Mouse (Mus musculus): ENCODE results near the gene Enpp6. TPM values are rescaled to one million over a fixed set of nuclear protein-coding genes. Genes with fewer than 3 reads are reported as not detected.
A peak's percentile ranks its signal among the peaks of the same experiment; 100 is the strongest.

Gene Enpp6
- total RNA-seq (2015) (not detected in 2 replicates), total RNA-seq (2017) (0.20 TPM in 1 of 2 replicates, not detected in the other)

DNA sequence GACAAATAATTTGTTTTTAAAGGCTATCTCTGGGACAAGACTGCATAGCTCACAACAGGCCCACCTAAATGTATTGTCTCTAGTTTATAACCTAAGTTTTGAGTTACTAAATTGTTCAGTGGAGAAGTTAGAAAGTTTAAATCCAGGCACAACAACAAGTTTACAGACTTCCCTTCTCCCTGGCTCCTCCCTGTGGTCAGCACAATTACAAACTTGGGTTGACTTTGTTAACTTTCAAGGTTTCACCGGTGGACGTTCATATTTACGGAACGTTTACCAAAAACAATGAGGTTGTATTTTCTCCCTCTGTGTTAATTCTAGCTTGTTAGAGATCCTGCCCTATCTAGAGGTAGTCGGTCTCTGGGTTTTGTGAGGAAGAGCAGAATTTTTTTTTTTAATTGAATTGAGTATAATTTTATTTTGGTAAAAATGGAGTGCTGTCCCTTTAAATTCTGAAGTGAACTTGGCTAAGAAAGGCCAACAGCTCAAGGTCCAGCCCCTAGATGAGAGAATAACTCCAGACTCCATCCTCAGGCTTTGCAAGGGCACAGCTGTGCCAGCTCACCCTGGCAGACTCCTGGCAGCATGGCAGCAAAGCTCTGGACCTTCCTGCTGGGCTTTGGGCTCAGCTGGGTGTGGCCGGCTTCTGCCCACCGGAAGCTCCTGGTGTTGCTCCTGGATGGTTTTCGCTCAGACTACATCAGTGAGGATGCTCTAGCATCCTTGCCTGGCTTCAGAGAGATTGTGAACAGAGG lies at the start of gene Enpp6:
TSS of gene Enpp6 (plus strand) at position 502 of the 755 bp plus-strand sequence.
- no peak for ATAC-seq (ENCODE audit: poor library complexity, severe bottlenecking)

GRCm38 (mm10) chr8:46938218-46938617 lies 48.5 kb upstream of the Enpp6 start:
- ATAC-seq (ENCODE audit: poor library complexity, severe bottlenecking), result no peak

- ATAC-seq (ENCODE audit: poor library complexity, severe bottlenecking), result peak; percentile 97
Measured at GRCm38 (mm10) chr8:46941295-46941694, 45.4 kb upstream of the Enpp6 start.

DNA sequence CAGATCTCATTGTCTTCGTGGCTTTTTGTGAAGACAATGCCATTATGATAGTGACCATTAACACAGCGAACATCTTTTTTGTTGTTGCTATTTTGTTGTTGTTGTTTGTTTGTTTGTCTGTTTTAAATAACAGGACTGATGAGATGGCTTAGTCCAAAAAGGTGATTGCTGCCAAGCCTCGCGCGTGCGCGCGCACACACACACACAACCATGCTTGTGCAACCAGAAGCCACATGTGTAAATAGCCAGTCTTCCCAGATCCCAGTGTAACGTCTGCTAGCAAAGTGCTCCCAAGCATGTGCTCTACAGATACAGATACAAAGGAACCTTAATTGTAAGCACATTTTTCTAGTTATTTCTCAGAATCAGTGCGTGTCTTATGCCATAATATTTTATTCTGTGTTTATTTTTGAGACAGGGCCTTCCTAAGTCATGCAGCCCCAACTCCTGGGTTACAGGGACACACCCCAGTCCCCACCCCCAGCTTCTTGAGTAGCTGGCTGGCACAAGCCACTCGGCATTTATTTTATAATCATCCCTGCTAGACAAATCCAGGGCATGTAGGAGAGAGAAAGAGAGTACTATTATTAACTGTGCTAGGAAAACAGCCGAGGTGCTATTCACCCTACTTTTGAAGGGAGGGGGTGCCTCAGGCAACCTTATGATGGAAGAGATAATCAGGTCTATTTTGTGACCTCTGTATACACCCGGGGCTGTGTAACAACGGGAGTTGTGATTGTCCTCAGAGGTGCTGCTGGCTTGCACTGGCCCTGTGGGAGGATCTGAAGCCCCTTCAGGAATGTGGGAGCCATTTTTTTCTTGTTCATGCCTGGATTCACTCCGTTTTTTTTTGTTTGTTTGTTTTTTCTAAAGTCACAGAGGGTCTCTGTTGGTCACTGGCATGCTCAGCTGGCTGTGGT lies 44.7 kb upstream of the Enpp6 start:
- no peak for ATAC-seq (ENCODE audit: poor library complexity, severe bottlenecking)

DNA sequence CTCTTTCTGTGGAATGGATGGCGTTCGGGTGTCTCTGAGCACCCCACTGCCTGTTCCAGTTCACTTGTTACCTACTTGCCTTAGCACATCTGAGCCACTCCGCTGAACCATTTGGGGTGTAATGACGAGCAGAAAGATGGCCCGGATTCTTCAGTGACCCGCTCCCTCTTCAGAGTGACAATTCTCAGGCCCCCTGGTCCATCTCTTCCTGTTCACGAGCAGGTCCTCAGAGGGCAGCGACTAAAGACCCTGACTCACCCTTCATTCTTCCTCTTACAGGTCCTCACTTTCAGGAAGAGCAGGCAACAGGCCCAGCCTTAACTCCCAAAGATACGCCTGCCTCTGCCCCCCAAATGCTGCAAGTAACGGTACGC lies 44.0 kb upstream of the Enpp6 start:
- ATAC-seq (ENCODE audit: poor library complexity, severe bottlenecking), result no peak

DNA sequence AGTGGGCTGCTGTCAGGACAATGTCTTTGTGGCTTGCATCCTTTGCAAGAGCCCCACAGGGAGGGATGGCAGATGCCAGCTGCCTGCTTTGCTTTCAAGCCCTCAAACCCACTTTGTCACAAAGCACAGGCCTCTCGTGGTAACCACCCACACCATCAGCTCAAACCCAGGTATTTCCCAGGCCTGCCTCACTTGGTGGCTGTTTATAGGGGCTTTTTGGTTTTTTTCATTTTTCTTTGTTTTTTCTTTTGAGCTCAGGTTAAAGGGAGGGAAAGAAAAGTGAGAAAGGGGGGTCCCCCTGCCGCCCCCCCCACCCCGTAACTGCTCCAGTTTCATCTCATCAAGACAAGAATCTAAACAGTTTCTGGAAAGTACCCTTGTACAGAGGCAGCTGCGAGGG lies 43.4 kb upstream of the Enpp6 start:
- no peak for ATAC-seq (ENCODE audit: poor library complexity, severe bottlenecking)

- 0 out of 2 replicates have a peak, but pooled peaks have one; percentile 34 for ATAC-seq (ENCODE audit: poor library complexity, severe bottlenecking)
Measured at GRCm38 (mm10) chr8:46946181-46946580, 40.5 kb upstream of the Enpp6 start.

DNA sequence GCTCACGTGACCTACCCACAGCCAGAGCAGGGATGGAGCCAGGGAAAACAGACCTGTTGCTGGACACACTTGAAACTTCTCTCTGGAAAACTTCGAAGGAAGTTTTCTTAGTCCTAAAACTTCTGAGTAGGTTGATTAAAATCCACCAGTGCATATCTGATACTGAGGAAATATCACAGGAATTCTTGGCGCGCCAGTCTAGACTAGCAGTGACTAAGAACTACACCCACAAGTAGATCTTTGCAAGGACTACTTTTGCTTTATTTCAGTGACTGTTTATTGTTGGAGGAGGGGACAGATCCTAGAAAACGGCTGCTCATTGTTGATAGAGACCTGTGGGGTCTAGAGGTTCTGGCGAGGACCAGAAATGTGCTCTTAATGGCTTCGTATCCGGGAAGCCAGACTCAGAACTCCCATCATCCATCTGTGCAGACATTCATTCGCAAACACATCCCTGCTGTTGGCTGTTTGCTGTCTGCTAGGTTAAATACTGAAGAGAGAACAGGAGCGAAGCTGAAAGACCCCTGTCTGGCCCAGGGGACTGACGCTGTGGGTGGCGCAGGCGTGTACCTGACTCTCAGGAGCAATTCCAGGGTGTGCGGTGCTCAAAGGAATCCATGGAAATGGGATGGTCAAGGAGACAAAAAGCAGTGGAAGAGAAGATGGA lies 38.5 kb upstream of the Enpp6 start:
- no peak for ATAC-seq (ENCODE audit: poor library complexity, severe bottlenecking)

DNA sequence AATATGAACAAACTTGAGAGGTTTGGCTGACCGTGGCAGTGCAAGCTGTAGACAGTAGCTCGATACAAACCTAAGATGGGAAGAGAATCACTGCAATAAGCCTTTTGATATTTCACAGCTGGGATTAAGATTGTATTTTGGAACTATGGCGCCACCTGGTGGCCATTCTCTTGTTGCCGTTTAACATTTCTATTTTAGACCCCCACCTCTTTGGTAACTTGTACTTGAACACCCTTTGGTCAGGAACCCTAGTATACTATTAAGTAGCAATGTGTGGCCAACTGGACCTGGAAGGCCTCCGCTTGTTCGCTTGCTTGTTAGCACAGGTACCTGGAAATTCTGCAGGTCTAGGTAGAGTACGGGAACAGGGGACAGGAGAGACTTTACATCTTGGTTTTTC lies 33.2 kb upstream of the Enpp6 start:
- ATAC-seq (ENCODE audit: poor library complexity, severe bottlenecking), result peak; percentile 70

- ATAC-seq (ENCODE audit: poor library complexity, severe bottlenecking), result no peak
Measured at GRCm38 (mm10) chr8:46962630-46963427, 23.9 kb upstream of the Enpp6 start.

DNA sequence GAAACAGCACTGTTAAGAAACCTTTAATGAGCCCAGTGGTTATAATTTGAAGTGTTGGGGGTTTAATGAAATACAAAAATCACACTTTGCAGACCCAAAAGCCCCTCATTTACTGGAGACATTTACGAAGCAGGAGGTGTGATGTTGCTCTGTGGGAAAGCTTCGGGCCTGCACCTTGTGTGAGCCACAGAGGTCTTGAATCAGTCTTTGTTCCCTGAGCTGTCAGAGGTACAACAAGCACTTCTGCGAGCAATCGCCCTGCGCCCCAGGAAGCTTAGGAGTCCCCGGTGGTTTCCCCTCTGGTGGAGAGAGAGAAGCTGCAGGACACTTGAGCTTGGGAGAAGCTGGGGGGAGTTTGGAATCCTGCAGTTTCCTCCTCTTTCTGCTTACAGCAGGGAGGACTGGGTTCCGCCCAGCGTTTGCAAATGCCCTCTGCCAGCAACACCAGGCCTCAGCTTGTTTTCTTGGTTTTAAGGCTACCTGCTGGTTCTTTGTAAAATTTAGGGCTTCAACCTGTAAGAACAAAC lies 23.0 kb upstream of the Enpp6 start:
- ATAC-seq (ENCODE audit: poor library complexity, severe bottlenecking), result no peak

DNA sequence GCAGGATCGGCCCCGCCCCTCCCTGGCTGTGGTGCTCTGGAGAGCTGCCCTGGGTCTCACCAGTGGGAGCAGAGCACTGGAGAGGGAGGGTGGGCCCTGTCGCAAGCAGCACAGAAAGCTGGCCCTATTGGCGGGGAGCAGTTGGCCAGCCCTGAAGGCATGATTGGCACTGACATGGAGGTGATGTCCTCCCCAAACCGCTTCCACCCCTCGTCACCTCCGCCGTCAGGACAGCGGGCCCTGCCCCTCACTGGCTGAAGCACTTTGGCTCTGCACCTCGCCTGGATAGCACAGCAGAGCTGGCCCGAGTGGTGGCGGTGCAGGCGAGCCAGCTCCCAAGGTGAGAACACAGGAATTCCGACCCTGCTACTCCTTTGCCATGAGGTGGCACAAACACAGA lies 20.9 kb upstream of the Enpp6 start:
- no peak for ATAC-seq (ENCODE audit: poor library complexity, severe bottlenecking)

DNA sequence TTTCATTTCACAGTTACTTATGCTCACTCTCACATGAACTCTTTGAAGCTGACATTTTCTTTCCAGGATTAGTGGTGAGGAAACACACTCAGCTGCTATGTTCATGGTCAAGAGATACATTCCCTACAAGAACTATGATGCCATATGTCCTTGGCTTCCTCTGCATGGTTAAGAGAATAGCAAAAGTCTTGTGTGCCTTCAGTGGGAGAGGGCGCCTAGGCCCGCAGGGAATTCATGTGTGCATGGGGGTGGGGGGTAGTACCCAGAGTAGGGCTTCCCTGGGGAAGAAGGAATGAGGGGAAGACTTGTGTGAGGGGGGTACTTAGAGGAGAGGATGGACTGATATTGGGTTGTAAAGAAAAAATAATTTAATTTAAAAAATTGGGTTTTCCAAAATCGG lies 18.0 kb upstream of the Enpp6 start:
- no peak for ATAC-seq (ENCODE audit: poor library complexity, severe bottlenecking)

GRCm38 (mm10) chr8:46969386-46969785 lies 17.3 kb upstream of the Enpp6 start:
- ATAC-seq (ENCODE audit: poor library complexity, severe bottlenecking), result no peak

DNA sequence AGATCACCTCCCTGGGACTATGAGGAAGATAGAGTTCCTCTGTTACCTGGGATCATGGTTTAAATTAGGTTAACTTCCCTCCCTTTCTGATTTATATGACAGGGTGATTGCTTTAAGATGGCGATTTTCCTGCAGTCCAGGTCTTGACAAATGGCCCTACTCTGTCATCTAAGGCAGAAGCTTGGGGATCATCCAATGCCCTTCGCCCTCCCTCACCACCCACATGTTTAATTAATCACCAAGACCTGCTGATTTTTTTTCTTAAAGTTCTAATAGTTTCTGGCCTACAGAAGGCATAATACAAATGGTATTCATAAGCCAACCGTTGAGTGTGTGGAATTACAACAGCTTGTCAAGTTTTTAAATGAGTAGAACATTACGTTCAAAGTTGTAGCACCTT lies 9.3 kb upstream of the Enpp6 start:
- ATAC-seq (ENCODE audit: poor library complexity, severe bottlenecking), result no peak

GRCm38 (mm10) chr8:46982166-46982565 lies 4.5 kb upstream of the Enpp6 start:
- no peak for ATAC-seq (ENCODE audit: poor library complexity, severe bottlenecking)

DNA sequence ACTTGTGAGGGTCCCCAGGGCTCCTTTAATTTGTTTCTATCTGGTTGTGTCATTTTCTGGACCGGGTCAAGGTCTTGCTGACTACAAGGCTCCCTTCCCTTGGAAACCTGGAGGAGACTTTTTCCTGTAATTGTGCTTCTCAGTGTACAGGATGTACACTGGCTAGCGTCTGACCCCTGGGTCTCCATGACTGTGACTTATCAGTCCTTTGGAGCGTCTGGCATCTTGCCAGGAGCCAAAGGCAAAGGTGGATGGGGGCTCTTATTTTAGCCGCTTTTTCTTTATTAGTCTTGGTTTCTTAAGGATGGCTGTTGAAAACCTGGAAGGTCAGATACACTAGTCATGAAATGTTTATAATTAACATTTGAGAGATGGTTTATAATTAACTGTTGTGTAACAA lies 3.9 kb upstream of the Enpp6 start:
- no peak for ATAC-seq (ENCODE audit: poor library complexity, severe bottlenecking)

GRCm38 (mm10) chr8:46984647-46985046 lies 2.0 kb upstream of the Enpp6 start:
- no peak for ATAC-seq (ENCODE audit: poor library complexity, severe bottlenecking)

DNA sequence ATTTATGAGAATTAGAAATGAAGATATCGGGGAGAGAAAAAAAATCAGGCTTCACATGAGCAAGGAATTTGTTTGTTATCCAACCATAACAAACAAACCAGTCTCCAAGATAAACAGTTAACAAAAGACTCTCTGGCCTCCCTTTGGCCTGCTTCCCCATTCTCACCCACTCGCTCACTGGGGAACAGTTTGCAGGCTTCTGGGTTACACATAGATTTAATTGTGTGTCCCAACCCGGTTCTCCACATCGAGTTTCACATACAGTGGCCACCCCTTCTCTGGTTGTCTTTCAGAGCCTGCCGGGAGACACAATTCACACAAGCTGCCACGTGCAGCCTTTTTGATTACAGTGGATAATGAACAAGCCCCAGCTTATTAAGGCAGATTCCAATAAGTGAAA lies 1.7 kb downstream of the Enpp6 start:
- no peak for ATAC-seq (ENCODE audit: poor library complexity, severe bottlenecking)

- no peak for ATAC-seq (ENCODE audit: poor library complexity, severe bottlenecking)
Measured at GRCm38 (mm10) chr8:46991081-46991480, 4.4 kb downstream of the Enpp6 start.

Data from megakaryocyte, adult 5-6 weeks (primary cell).